Mouse (Mus musculus): Measurements from ENCODE around the gene Slc6a20a. TPM values are rescaled to one million over a fixed set of nuclear protein-coding genes. Genes with fewer than 3 reads are reported as not detected.
A peak's percentile ranks its signal among the peaks of the same experiment; 100 is the strongest.
"Not testable (repeated sequence)": the region's sequence is repeated elsewhere in the genome, so short reads cannot be mapped to it uniquely, and the experiment has no call there.

Gene Slc6a20a
- total RNA-seq (2022): not detected

DNA sequence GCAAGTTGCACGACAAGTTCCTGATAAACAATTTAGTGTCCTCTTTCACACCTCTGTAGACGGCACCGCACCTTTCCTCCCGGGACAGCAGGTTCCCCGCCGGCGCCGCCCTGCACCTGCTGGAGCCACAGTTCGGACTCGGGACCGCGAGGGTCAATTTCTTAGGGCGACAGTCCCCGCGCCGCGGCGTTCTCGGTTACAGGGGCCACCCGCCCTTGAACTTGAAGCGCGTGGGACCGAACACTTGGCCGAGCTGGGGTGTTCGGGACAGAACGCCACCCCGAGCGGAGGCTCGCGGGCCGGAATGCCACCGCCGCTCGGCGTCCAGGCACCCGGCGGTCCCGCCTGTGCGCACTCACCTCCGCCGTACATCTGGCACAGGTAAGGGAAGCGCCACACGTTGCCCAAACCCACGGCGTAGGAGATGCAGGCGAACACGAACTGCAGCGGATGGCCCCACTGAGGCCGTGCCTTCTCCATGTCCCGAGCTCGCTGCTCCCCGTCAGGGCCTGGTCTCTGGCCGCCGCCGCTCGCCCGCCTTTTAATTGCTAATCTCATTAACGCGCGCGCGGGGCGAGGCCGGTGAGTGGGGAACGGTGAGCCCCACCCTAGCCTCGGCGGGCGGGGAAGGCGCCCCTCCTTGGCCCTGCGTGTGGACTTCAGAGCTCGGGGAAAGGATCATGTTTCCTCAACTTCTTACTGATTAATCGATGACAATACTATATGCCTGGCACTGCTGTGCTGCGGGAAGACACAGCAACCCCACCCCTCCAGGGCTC lies at the start of gene Slc6a20a, which contains the start of gene Ccr9:
TSS of gene Slc6a20a (minus strand) at position 559 of the 779 bp plus-strand sequence.
TSS of gene Ccr9 (plus strand) at position 113 of the 779 bp plus-strand sequence.
- DNase-seq (ENCODE audit: low spot score): no peak

- no peak for DNase-seq (ENCODE audit: low spot score)
These were observed 44.2 kb upstream of the Slc6a20a start for GRCm38 (mm10) chr9:123722737-123723493.

DNA sequence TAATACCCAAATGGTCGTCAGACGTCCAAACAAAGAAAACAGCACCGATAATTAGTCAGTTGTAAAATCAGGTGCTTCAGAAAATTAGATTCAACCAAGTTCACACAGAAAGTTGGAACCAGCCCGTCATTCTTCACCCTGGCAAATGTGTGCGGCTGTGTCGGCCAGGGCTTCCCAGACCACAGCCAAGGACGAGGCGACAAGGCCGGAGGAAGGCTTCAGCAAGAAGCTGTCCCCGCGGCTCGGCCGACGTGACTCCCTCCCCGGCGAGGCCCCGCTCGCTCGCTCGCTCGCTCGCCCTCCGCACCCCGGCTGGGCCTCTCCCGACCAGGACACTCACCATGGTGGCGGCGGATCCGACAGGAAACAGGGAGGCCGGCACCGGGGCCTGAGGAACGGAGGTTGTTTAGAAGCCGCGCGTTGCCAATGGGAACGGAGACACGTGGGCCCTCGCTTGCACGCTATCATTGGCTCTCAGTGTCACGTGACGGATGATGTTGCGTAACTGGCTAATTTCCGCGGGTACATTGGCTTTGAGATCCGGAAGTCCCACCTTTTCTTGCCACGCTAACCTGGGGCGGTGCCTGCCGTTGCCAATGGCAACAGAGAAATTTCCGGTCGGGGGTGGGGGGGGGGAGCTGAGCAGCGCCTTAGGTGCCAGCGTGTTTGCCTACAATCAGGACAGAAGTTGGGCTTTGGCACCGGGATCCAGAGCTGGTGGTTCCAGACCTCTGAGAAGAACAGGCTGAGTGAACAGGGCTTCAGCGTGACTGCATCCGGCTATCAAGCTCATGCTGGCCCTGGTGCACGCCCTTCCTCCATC lies 38.7 kb upstream of the Slc6a20a start, which contains the start of gene Lztfl1:
TSS of gene Lztfl1 (minus strand) at position 512 of the 823 bp plus-strand sequence.
- DNase-seq (ENCODE audit: low spot score): peak; percentile 96

- no peak for DNase-seq (ENCODE audit: low spot score)
These were observed 37.6 kb upstream of the Slc6a20a start for GRCm38 (mm10) chr9:123716301-123716700.

GRCm38 (mm10) chr9:123713111-123713510 lies 34.4 kb upstream of the Slc6a20a start:
- DNase-seq (ENCODE audit: low spot score): no peak

DNA sequence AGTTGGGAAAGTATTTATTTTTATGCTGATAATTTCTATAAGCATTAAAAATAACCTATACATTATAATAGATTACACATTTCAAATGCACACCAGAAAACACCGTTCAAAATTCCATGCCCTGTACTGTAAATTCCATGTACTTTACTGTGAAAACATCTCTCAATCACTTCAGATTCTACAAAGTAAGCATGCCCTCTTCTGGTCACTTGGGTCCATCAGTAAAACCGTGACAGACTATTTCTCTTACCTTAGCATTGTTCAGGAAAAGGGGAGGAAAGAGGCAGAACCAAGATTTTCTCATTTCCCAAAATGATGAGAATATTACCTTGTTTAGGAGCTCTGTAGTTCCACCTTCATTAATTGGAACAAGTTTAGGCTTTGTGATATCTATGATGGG lies 30.5 kb upstream of the Slc6a20a start:
- DNase-seq (ENCODE audit: low spot score): no peak

GRCm38 (mm10) chr9:123701822-123702221 lies 23.1 kb upstream of the Slc6a20a start:
- DNase-seq (ENCODE audit: low spot score): no peak

GRCm38 (mm10) chr9:123695634-123696302 lies 17.1 kb upstream of the Slc6a20a start:
- DNase-seq (ENCODE audit: low spot score): no peak

GRCm38 (mm10) chr9:123688227-123688626 lies 9.5 kb upstream of the Slc6a20a start:
- DNase-seq (ENCODE audit: low spot score): no peak

DNA sequence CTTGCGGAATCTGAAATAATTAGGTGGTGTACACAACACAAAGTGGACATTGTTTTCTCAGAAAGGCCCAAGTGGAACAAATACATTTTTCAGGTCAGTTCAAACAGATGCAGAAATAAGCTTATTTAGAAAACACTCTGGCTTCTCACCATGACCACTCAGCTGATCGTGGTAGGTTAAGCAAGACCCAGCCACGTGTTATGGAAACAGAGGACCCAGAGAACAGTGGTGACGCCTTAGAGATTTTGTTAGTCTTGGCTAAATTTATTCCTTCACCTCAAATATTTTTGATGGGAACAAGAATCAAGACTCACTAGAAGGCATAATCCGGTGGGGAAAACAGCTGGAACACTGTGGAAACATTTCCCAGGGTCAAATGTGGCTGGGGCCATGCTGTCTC lies 7.5 kb upstream of the Slc6a20a start:
- DNase-seq (ENCODE audit: low spot score): no peak

GRCm38 (mm10) chr9:123683704-123684103 lies 5.0 kb upstream of the Slc6a20a start:
- DNase-seq (ENCODE audit: low spot score): no peak

DNA sequence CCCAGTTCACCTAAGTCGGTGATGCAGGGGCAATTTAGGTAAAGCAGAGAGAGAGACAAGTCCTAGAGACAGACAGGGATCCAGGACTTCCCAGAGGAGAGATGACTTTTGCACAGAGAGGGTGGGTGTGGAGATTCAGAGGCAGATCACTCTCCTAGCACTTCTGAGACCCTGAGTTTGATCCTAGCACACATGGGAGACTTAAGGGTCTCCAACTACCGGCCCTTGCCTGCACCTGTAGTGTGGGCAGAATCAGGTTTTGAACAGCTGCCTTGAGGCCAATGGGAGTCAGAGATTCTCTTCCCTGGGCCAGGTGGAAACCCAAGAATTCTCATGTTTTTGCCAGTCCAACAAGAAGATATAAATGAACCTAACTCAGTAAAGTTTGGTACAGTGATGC lies 513 bp upstream of the Slc6a20a start:
- no peak for DNase-seq (ENCODE audit: low spot score)

- DNase-seq (ENCODE audit: low spot score): peak; percentile 14
These were observed 13.0 kb downstream of the Slc6a20a start for GRCm38 (mm10) chr9:123665645-123666044.

- DNase-seq (ENCODE audit: low spot score): not testable (repeated sequence)
These were observed 18.6 kb downstream of the Slc6a20a start for GRCm38 (mm10) chr9:123659986-123660676.

- no peak for DNase-seq (ENCODE audit: low spot score)
These were observed 19.7 kb downstream of the Slc6a20a start for GRCm38 (mm10) chr9:123658981-123659380.

DNA sequence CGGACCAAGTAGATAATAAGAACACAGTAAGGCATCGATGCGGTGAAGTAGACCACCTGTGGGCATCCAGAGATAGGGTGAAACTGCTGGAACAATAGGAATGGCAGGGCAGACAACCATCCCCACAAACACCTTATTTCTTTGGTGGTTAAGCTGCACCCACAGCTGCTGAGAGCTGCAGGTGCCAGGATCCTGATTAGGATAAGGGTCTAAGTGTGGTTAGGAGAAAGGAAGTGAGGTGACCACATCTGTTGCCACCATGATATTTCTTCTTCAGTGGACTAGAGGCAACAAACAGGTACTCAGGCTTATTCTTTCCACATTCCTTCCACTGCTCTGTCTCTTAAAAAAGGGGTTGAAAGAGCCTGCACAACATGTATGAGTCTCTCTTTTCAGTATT lies 21.2 kb downstream of the Slc6a20a start:
- no peak for DNase-seq (ENCODE audit: low spot score)

- DNase-seq (ENCODE audit: low spot score): no peak
These were observed 27.3 kb downstream of the Slc6a20a start for GRCm38 (mm10) chr9:123651369-123651768.

DNA sequence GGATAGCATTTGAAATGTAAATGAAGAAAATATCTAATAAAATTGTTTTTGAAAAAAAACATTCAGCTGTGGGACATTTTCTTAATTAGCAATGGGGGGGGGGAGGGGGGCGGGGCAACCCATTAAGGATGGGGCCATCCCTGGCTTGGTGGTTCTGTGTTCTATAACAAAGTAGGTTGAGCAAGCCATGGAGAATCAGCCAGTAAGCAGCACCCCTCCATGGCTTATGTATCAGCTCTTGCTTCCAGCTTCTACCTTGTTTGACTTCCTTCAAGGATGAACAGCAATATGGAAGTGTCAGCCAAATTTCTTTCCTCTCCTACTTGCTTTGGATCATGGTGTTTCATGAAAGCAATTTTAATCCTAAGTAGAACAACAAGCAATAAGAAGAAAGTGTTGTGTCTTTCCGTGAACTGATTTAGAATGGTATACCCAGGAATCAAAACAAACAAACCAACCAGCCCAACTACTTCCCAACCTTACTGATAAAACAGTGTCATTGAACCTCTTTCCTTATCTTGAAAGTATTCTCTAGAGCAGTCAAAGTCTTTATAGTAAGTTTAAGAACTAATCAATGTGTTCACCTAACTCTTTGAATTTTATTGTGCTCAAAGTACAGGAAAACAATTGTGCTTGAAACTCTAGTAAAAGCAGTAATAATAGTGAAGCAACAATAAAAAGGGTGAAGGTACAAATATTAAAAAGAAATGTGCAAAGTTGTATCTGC lies 28.7 kb downstream of the Slc6a20a start:
- DNase-seq (ENCODE audit: low spot score): no peak

DNA sequence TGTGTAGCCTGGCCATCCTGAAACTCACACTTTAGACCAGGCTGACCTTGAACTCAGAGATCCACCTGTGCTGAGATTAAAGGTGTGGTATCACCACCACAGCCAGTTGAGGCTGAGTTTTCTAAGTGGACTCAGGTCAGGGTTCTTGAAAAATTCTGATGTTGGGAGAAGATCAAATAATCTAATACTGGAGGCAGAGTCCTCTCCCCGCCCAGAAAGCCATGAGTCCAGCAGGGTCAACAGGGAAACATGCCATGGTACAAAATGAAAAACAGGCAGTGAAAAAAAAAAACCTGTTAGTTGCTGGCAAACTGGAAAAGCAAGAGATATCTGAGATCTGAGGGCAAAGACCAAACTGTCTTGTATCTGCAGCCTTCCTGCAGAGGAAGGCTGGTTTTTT lies 38.6 kb downstream of the Slc6a20a start:
- no peak for DNase-seq (ENCODE audit: low spot score)

GRCm38 (mm10) chr9:123638668-123639089 lies 40.0 kb downstream of the Slc6a20a start:
- peak; percentile 17 for DNase-seq (ENCODE audit: low spot score)
